In the genomic region with DNA sequence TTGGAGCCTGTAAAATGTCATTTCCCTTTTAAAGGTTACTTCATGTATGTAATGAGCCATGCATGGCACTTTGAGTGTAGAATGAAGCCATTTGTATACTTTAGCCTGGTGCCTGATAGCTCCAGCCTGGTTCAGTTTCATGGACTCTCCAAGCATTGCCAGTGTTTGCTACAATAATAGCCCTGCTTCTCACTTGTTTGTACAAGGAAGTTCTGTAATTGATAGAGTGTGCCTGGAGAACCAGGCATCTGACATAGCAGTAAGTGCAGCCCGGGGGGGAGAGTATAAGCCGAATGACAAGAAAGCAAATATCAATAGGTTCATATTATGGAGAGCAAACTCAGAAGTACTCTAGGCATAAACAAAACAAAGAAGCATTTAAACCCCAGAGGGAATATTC, we compare ENCODE assay signal across 32 mouse cellular contexts.
DNase-seq lines count a peak whose midpoint lies in the region; ATAC-seq lines count a peak whose summit lies in the region.
"Had no signal": no experiment of that assay in that cellular context is flagged by ENCODE, and none has a peak within 500 bp of the region (broad histone marks: within the 10 kb centered on the region; RNA-seq: fewer than 3 reads in every experiment).

No protein-coding gene starts in this region.

- no peak overlapping the region for H3K4me3 ChIP-seq in hindbrain, embryonic 12.5 days
- no peak overlapping the region for H3K4me3 ChIP-seq in hindbrain, embryonic 10.5 days
- no peak overlapping the region for H3K4me3 ChIP-seq in midbrain, embryonic 11.5 days (ENCODE audit: low read depth, low read length)
- no peak overlapping the region for H3K4me3 ChIP-seq in midbrain, embryonic 10.5 days
- H3K4me3 ChIP-seq in intestine, embryonic 15.5 days (replicated peaks) = no peak overlapping the region
- H3K4me3 ChIP-seq in midbrain, embryonic 15.5 days = no peak overlapping the region
- H3K4me3 ChIP-seq: embryonic facial prominence, embryonic 12.5 days; heart, embryonic 10.5 days; liver, embryonic 13.5 days; megakaryocyte, embryonic 14.5 days had no signal

- no peaks in the 10 kb centered on the region for H3K4me1 ChIP-seq in hindbrain, embryonic 12.5 days
- H3K4me1 ChIP-seq in hindbrain, embryonic 10.5 days (replicated peaks) = peaks cover 13% of the 10 kb centered on the region
- H3K4me1 ChIP-seq in midbrain, embryonic 11.5 days (ENCODE audit: control insufficient read depth, insufficient read depth, low read length) = peaks cover 3% of the 10 kb centered on the region
- H3K4me1 ChIP-seq in midbrain, embryonic 10.5 days = peaks cover 14% of the 10 kb centered on the region
- no peaks in the 10 kb centered on the region for H3K4me1 ChIP-seq in intestine, embryonic 15.5 days (replicated peaks)
- H3K4me1 ChIP-seq in midbrain, embryonic 15.5 days = peaks cover 5% of the 10 kb centered on the region
- H3K4me1 ChIP-seq: embryonic facial prominence, embryonic 12.5 days; heart, embryonic 10.5 days; liver, embryonic 13.5 days had no signal

- H3K9ac ChIP-seq in hindbrain, embryonic 12.5 days = no peak overlapping the region
- no peak overlapping the region for H3K9ac ChIP-seq in midbrain, embryonic 11.5 days (ENCODE audit: low read length)
- H3K9ac ChIP-seq in intestine, embryonic 15.5 days = no peak overlapping the region
- no peak overlapping the region for H3K9ac ChIP-seq in midbrain, embryonic 15.5 days
- H3K9ac ChIP-seq: embryonic facial prominence, embryonic 12.5 days; liver, embryonic 13.5 days had no signal

- peak overlapping the region; percentile 60; the same call in 1 of the 2 replicates for H3K27ac ChIP-seq in hindbrain, embryonic 12.5 days
- no peak overlapping the region for H3K27ac ChIP-seq in hindbrain, embryonic 10.5 days
- no peak overlapping the region for H3K27ac ChIP-seq in midbrain, embryonic 11.5 days (ENCODE audit: low read depth, low read length)
- H3K27ac ChIP-seq in midbrain, embryonic 10.5 days (replicated peaks) = no peak overlapping the region
- no peak overlapping the region for H3K27ac ChIP-seq in intestine, embryonic 15.5 days
- H3K27ac ChIP-seq in midbrain, embryonic 15.5 days = peak overlapping the region; percentile 11; the same call in 1 of the 2 replicates
- H3K27ac ChIP-seq: embryonic facial prominence, embryonic 12.5 days; heart, embryonic 10.5 days; liver, embryonic 13.5 days had no signal

- ATAC-seq in hindbrain, embryonic 12.5 days (ENCODE audit: low FRiP score) = peak; percentile 38; the same call in 1 of the 2 replicates
- ATAC-seq in midbrain, embryonic 11.5 days (ENCODE audit: low FRiP score) = no peak
- ATAC-seq in intestine, embryonic 15.5 days = peak; percentile 41
- ATAC-seq in midbrain, embryonic 15.5 days (replicated peaks) = 0 out of 2 replicates have a peak, but pooled peaks have one; percentile 33
- ATAC-seq: forebrain, embryonic 14.5 days; lung, postnatal 0 days; Patski had no signal

- H3K27me3 ChIP-seq in hindbrain, embryonic 12.5 days = no peaks in the 10 kb centered on the region
- no peaks in the 10 kb centered on the region for H3K27me3 ChIP-seq in hindbrain, embryonic 10.5 days (ENCODE audit: insufficient read depth, poor library complexity, severe bottlenecking)
- H3K27me3 ChIP-seq in midbrain, embryonic 11.5 days (ENCODE audit: control insufficient read depth, insufficient read depth, low read length) = no peaks in the 10 kb centered on the region
- H3K27me3 ChIP-seq in midbrain, embryonic 10.5 days (ENCODE audit: low read depth, poor library complexity, severe bottlenecking) = 0 out of 2 replicates have a peak, but pooled peaks cover 7% of the 10 kb centered on the region
- no peaks in the 10 kb centered on the region for H3K27me3 ChIP-seq in intestine, embryonic 15.5 days (replicated peaks)
- H3K27me3 ChIP-seq in midbrain, embryonic 15.5 days (replicated peaks) = no peaks in the 10 kb centered on the region
- H3K27me3 ChIP-seq: embryonic facial prominence, embryonic 12.5 days; liver, embryonic 13.5 days; megakaryocyte, embryonic 14.5 days; Patski had no signal

- DNase-seq in hindbrain, embryonic 10.5 days (ENCODE audit: low spot score) = no peak
- DNase-seq in midbrain, embryonic 11.5 days (ENCODE audit: low spot score, missing footprints) = peak; percentile 67
- DNase-seq in midbrain, embryonic 10.5 days (ENCODE audit: low spot score) = no peak
- no peak for DNase-seq in layer of hippocampus, adult 11-12 months (ENCODE audit: low spot score)
- no peak for DNase-seq in right cerebral cortex, postnatal 36 days (ENCODE audit: low spot score in 2 of 2)
- DNase-seq: adrenal gland, postnatal 14 days; cerebellum, adult 11 months; cerebellum, adult 9-11 months; embryo, embryonic 11 days; gastrocnemius, postnatal 14 days; heart, postnatal 36 days; kidney, adult 2 months; kidney, postnatal 4 days; layer of hippocampus, postnatal 36 days; left cerebral cortex, postnatal 4 days; liver, embryonic 13.5 days; lung, adult 18-20 months; lung, postnatal 4 days; retina, postnatal 1 day; right cerebral cortex, postnatal 14 days; spleen, adult 18-20 months; thymus, adult 2 months; thymus, postnatal 4 days had no signal

- H3K4me2 ChIP-seq in hindbrain, embryonic 12.5 days (replicated peaks) = no peak overlapping the region
- no peak overlapping the region for H3K4me2 ChIP-seq in midbrain, embryonic 11.5 days
- no peak overlapping the region for H3K4me2 ChIP-seq in intestine, embryonic 15.5 days (replicated peaks)
- no peak overlapping the region for H3K4me2 ChIP-seq in midbrain, embryonic 15.5 days
- H3K4me2 ChIP-seq: embryonic facial prominence, embryonic 12.5 days; liver, embryonic 13.5 days had no signal

- H3K36me3 ChIP-seq in hindbrain, embryonic 12.5 days = no peaks in the 10 kb centered on the region
- peaks cover 5% of the 10 kb centered on the region for H3K36me3 ChIP-seq in hindbrain, embryonic 10.5 days
- H3K36me3 ChIP-seq in midbrain, embryonic 11.5 days (ENCODE audit: control insufficient read depth, insufficient read depth, low read length) = no peaks in the 10 kb centered on the region
- H3K36me3 ChIP-seq in midbrain, embryonic 10.5 days = 0 out of 2 replicates have a peak, but pooled peaks cover 4% of the 10 kb centered on the region
- H3K36me3 ChIP-seq in intestine, embryonic 15.5 days = no peaks in the 10 kb centered on the region
- H3K36me3 ChIP-seq in midbrain, embryonic 15.5 days (replicated peaks) = no peaks in the 10 kb centered on the region
- H3K36me3 ChIP-seq: embryonic facial prominence, embryonic 12.5 days; liver, embryonic 13.5 days had no signal

- H3K9me3 ChIP-seq in hindbrain, embryonic 12.5 days (replicated peaks) = no peaks in the 10 kb centered on the region
- no peaks in the 10 kb centered on the region for H3K9me3 ChIP-seq in hindbrain, embryonic 10.5 days
- no peaks in the 10 kb centered on the region for H3K9me3 ChIP-seq in midbrain, embryonic 11.5 days (ENCODE audit: control insufficient read depth, low read length)
- H3K9me3 ChIP-seq in midbrain, embryonic 10.5 days (replicated peaks) = no peaks in the 10 kb centered on the region
- no peaks in the 10 kb centered on the region for H3K9me3 ChIP-seq in intestine, embryonic 15.5 days
- no peaks in the 10 kb centered on the region for H3K9me3 ChIP-seq in midbrain, embryonic 15.5 days
- H3K9me3 ChIP-seq: embryonic facial prominence, embryonic 12.5 days; heart, embryonic 10.5 days; liver, embryonic 13.5 days; megakaryocyte, embryonic 14.5 days had no signal

- WGBS in hindbrain, embryonic 12.5 days = 56% methylated on average over 2 of the region's 2 CpGs
- WGBS in hindbrain, embryonic 10.5 days = 77% methylated on average over 2 of the region's 2 CpGs
- WGBS in midbrain, embryonic 11.5 days = 71% methylated on average over 2 of the region's 2 CpGs
- 83% methylated on average over 2 of the region's 2 CpGs for WGBS in midbrain, embryonic 10.5 days
- WGBS in intestine, embryonic 15.5 days = 35% methylated on average over 2 of the region's 2 CpGs
- 57% methylated on average over 2 of the region's 2 CpGs for WGBS in midbrain, embryonic 15.5 days

Comparison
In these comparisons a context has a peak if more than half of its experiments do, and no peak if none do; other contexts are left out.
1. H3K27ac ChIP-seq: peak in hindbrain, embryonic 12.5 days (single experiment) and midbrain, embryonic 15.5 days (single experiment); none in hindbrain, embryonic 10.5 days (single experiment), midbrain, embryonic 11.5 days (single experiment), midbrain, embryonic 10.5 days (single experiment) and intestine, embryonic 15.5 days (single experiment).